Mouse (Mus musculus) B cell, adult 2 months (primary cell): ENCODE results near the gene Gm12695.

Source experiments
- DNase-seq, 2 experiments: peaks; one replicate each; pipeline ENCODE4 v3.0.0; 2022

Gene Gm12695

DNA sequence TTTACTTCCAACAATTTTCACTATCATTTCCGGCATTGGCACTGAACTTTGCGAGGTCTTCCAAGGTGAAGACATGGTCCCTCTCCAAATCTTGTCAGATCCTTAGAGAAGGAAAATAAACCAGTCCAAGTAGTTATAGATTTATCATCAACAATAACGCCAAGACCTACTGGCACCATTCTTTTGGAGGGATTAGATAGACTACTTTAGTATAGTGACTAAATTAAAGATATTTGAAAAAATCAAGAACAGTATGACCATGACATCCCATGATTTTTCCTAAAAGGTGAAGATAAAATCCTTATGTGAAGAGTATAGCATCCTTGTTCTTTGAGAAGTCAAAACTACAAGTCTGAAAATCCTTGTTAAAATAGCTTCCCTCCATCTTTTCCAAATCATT is at the start of gene Gm12695:
Gene Gm12695 (minus strand): TSS at position 101 of the 400 bp plus-strand sequence.
- no peak for DNase-seq

DNA sequence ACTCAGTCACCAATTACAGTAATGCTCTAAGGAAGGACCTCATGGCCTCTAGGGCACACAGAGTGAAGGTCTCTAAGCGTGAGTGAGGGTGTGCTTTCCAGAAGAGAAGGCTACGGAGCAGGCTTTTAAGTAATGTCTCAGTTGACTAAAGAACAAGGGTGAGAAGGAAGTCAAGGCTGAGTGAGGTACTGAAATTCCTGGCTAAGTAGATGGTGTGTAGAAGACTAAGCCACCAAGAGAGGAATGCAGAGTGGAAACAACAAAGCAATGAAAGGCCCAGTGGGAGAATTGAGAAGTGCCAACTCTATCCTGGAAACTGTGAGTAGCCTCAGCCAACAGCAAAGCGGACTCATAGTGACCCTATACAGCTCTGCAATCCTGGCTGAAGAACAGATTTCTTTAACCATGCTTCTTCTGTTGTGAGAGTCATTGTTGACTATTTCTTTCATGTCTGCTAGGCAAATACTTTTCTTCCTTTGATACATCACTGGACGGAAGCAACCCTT is 40.6 kb upstream of the Gm12695 start:
- no peak for DNase-seq

DNA sequence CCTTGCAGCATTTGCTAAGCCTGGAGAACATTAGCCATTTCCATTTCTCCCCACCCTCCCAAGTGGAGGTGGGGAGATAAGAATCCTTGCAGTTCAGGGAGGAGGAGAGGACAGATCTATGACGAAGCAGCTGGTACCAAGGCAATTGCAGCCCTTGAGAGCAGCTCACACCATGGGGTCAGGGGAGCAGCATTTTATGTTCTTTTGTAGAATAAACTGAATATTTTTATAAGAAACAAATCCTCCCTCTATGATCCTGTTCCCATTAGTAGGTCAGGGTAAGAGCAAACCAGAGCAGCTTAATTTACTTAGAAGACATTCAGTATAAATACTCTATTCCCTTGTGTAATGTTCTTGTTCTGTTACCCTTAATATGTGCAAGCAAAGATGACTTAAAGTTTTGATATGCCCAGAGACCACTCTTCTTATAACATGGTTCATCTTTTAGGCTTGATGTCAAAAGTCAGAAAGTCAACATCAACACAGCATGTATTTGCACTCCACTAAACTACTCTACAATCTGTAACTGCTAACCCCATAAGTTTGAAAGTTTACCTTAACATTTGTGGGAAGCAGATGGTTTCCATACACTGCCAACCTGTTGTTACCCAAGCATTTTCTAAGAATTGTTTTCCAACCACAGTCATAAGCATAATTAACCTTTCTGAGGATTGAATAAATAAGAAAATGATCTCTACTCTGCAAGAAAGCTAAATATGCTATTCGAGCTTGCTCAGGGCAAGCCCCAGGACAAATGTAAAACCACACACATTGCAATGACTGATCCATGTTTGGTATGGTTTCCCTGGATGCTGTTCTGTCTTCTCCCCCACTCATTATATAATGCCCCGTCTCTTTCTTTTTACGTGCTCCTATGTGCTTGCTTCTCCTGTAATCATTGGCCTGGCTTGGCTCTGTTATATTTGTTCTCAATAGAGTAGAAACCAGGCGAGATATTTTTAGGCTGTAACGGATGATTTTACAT is 22.1 kb upstream of the Gm12695 start:
- no peak for DNase-seq

GRCm38 (mm10) chr4:96799380-96800157 is 14.6 kb upstream of the Gm12695 start:
- no peak for DNase-seq

DNA sequence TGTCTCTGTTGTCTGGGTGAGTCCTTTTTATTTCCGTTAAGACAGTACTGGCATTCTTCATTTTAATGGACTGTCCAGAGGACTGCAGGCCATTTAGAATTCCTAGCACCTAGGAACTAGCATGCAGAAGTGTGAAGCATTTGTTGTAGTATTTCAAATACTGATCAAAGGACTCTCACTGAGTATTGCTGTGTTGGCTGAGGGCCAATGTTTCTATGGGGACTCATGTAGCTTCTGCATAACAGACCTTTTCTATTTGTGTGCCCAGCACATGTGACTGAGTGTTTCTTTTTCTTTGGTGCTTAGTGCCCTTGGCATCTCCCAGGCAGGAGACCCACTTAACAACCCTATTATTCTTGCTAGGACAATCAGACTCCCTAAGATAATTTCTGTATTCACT is 12.6 kb upstream of the Gm12695 start:
- DNase-seq, result no peak

- DNase-seq, result no peak
These were observed 6.3 kb upstream of the Gm12695 start for GRCm38 (mm10) chr4:96791301-96791700.

- DNase-seq, result no peak
These were observed 4.9 kb upstream of the Gm12695 start for GRCm38 (mm10) chr4:96789905-96790304.

GRCm38 (mm10) chr4:96786610-96787009 is 1.6 kb upstream of the Gm12695 start:
- no peak for DNase-seq

DNA sequence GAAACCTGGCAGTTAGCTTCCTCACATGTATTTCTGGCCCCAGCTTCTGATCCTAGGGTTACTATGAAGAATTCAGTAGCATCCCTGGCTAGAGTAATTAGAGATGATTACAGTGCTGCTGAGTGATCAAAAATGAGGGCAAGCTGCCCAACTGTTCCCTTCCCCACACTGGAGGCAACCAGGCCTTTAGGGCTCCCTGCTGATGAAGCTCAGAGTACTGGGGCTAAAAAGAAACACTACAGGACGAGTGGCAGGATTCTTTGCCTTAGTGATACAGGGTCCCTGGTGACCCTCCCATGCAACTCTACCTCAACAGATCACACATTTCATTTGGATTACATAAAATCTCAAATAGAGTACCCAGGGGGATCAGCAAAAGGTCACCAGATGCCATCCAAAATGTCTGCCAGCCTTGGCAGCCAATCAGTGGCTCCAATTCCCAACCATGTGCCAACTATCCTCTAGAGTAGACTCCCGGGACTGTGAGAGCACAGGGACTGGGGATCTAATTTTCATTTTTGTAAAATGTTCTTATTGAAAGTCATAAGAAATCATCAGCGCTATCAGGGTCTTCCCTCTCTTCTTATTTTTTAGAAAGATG is 11.9 kb downstream of the Gm12695 start:
- DNase-seq, result no peak

GRCm38 (mm10) chr4:96766396-96766998 is 18.5 kb downstream of the Gm12695 start:
- no peak for DNase-seq

DNA sequence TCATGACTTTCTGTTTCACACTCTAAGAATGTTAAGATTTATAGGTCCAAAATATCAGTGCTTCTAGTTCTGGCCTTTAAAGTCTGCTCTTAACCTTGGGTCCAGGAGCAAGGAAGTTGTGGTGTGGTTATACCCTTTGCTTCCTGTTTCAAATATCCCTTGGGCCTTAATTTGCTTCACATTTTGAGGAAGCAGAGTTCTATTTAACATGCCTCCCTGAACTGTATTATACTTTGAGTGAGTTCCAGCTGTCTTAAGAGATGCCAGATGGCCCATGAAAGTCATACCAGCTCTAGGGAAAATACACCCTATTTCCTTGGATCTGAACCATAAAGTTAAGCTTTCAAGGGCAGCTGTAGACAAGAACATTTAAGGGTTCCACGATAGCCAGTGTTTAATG is 33.0 kb downstream of the Gm12695 start:
- no peak for DNase-seq

- no peak for DNase-seq
These were observed 44.5 kb downstream of the Gm12695 start for GRCm38 (mm10) chr4:96740472-96740871.

GRCm38 (mm10) chr4:96729256-96729655 is 55.7 kb downstream of the Gm12695 start:
- DNase-seq, result no peak

DNA sequence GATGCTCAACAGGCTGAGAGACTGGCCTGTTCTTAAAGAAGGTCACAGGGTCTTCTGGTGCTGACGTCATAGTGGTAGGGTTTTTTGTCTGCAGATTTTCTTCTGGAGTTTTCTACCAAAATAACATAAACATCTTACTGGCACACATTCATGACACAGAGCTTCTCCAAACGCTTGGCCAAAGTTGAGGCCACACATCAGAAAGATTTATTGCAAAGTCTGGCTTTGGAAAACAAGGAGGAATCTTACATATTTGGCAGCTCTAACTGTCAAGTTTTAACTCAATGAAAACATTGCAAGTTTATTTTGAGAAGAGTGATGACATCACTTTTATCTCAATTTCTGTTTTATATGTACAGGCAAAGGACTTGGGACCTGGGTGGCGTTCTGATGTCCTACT is 56.8 kb downstream of the Gm12695 start:
- no peak for DNase-seq

GRCm38 (mm10) chr4:96725415-96726055 is 59.5 kb downstream of the Gm12695 start:
- DNase-seq, result no peak

GRCm38 (mm10) chr4:96722301-96722700 is 62.7 kb downstream of the Gm12695 start:
- no peak for DNase-seq

DNA sequence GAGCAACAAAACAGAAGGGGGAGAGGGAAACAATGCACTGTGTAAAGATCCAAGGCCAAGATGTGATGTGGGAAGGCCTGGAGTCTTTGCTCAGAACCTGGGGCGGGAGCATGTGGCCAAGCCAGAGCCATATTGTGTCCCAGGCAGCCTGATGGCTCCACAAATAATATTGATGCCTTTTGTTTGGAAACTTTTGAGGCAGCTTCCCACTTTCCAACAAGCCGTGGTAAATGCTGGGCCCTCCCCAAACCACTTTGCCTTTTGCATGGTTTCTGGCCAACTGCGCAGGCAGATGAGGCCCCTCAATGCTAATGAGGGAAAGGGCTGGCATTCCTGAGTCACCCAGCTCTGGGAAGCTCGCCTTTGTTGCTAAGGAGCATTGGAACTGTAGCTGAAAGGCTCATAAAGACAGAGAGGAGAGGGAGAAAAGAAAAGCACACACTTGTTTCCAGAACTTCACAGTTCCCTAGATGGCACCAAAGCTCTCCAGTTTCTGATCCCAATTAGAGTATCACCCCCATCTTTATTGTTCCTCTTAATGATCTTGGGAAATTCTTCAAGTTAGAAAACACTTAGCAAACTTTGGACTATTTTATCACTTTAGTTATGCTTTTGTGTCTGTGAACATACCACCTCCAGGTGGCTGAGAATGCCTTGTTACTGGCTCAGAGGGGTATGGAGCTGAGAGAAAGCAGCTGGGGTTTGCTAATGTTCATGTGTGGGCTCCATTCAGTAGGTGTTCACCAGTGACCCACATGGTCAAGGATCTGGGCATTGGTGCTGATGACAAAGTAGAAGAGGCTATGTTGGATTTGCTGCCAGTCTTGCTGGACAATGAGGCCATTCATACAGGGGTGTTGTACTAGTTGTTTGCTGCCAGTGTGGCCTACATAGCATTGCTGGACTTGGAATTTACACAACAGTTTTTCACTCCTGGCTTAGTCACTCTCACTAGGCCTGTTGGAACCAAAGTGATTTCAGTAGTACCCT is 65.7 kb downstream of the Gm12695 start:
- DNase-seq, result no peak

- no peak for DNase-seq
These were observed 66.5 kb downstream of the Gm12695 start for GRCm38 (mm10) chr4:96718503-96718902.

DNA sequence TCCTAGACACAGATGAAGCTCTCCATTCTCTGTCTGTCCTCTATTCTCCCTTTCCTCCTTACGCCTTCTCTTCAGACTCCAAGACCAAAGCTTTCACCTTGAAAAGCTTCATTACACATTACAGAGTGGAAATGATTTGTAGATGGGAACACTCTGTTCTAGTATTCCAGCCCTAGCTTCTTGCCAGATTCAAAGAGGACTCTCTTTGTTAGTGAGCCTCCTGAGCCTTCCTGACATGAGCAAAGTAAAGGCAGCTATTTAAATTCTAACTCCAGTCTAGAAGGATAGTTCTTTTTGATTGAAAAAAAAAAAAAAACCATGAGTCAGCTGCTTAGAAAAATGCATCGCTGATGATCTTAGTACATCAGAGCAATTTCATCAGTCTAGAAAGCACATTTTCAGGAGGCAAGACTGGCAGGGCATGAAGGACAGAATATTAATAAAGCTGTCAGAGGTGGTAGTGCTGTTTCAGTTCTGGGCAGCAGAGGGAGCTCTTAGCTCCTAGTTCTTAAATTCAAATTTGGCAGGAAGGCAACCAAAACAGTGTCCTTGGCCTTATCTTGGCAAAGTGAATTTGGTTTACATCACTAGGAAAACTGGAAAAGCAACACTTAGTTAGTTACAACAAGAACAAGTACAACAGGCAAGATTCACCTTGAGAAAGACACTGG is 79.6 kb downstream of the Gm12695 start:
- DNase-seq, result peak; percentile 4 to 5

DNA sequence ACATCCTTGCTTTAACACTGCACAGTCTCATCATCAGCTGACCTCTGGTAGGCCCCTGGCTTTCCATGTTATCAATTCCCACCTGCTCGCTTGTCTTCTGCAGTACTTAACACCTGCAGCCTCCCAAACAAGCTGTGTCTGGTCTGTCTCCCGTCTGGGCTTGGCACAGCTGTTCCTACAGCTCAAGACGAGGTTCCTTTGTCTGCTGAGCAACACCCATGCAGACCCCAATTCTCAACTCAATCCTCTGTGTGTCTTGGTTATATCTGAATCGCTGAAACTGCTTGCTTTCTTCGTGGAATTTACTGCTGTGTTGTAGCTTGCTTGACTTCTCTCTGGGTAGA is 86.8 kb downstream of the Gm12695 start:
- DNase-seq, result no peak
